Mouse (Mus musculus) lung, adult 2 months (tissue): ENCODE data around the gene Bax.

Experiments
- CTCF ChIP-seq: fragments of 200-500 bp; IDR thresholded peaks from 2 replicates; pipeline ENCODE4 v1.5.1; 2011; ENCODE audit warnings: mild to moderate bottlenecking, low read length, control low read depth; ENCODE audit not compliant: insufficient read depth
- POLR2A ChIP-seq: fragments of 200-500 bp; IDR thresholded peaks from 2 replicates; pipeline ENCODE4 v1.6.1; 2011; ENCODE audit warnings: low read depth, mild to moderate bottlenecking, control low read depth, low read length, borderline replicate concordance; ENCODE audit errors: extremely low read depth

DNA sequence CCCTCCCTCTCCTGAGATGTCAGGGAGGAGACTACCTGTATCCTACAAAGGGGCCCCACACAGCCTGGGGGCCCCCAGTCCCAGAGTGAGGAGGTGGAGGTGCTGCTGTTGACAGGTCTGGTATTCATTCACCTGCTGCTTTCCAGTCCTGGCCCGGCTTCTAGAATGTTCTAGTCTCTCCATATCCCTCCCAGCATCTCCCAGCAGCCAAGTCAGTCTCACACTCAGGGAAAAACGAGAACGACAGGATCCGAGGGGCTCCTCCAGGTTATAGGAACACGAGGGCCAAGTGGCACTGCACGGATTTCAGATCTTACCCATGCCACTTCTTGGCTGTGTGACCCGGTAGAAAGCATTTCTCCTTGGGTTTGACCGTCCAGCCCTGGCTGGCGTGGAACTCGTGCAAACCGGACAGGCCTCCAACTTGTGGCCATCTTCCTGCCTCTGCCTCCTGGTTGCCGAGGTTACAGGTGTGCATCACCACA is 51.9 kb downstream of the Bax start:
- TF ChIP-seq POLR2A (no peak), CTCF (no peak)
